Mouse (Mus musculus) intestine, embryonic 14.5 days (tissue): Measurements from ENCODE around the gene Olfr173. TPM values are rescaled to one million over a fixed set of nuclear protein-coding genes. Genes with fewer than 3 reads are reported as not detected.

ENCODE experiments used
- ATAC-seq: fragments of 200-750 bp; cut with Nextera tagmentation; replicated peaks from 2 replicates; pipeline ENCODE4 v1.8.0; 2017; ENCODE audit warnings: low read depth, moderate number of reproducible peaks, moderate TSS enrichment, moderate library complexity; ENCODE audit not compliant: low FRiP score, low TSS enrichment
- DNase-seq: peaks from one replicate; pipeline ENCODE4 v3.0.0-alpha.2; 2018; ENCODE audit warnings: low spot score
- H3K27ac ChIP-seq: fragments of 300-500 bp; sonication (generic); 2 replicates; pipeline ENCODE4 v1.5.1; 2014; ENCODE audit warnings: low read depth, mild to moderate bottlenecking, control low read depth
- H3K27me3 ChIP-seq: fragments of 300-500 bp; sonication (generic); replicated peaks from 2 replicates; pipeline ENCODE4 v1.6.1; 2014; ENCODE audit warnings: low read length, control low read depth; ENCODE audit not compliant: control insufficient read depth, insufficient read depth
- H3K36me3 ChIP-seq: fragments of 300-500 bp; sonication (generic); 2 replicates; pipeline ENCODE4 v1.6.1; 2014; ENCODE audit warnings: low read length, control low read depth; ENCODE audit not compliant: control insufficient read depth, insufficient read depth
- H3K4me1 ChIP-seq: fragments of 300-500 bp; sonication (generic); replicated peaks from 2 replicates; pipeline ENCODE4 v1.6.1; 2014; ENCODE audit warnings: low read length, control low read depth, mixed read lengths; ENCODE audit not compliant: control insufficient read depth, insufficient read depth
- H3K4me2 ChIP-seq: fragments of 300-500 bp; sonication (generic); 2 replicates; pipeline ENCODE4 v1.6.1; 2014; ENCODE audit warnings: low read length
- H3K4me3 ChIP-seq: fragments of 300-500 bp; sonication (generic); 2 replicates; pipeline ENCODE4 v1.5.1; 2014; ENCODE audit warnings: low read depth, low read length, control low read depth, mixed read lengths
- H3K9ac ChIP-seq: fragments of 300-500 bp; sonication (generic); 2 replicates; pipeline ENCODE4 v1.6.1; 2014; ENCODE audit warnings: mild to moderate bottlenecking, low read length
- H3K9me3 ChIP-seq: fragments of 300-500 bp; sonication (generic); 2 replicates; pipeline ENCODE4 v1.6.1; 2016; ENCODE audit warnings: low read length, control low read depth; ENCODE audit not compliant: control insufficient read depth
- WGBS: fragments of 180-500 bp; shearing (Covaris S2); extraction: QIAGEN DNeasy Blood & Tissue Kit; methylation state at CpG from one replicate; pipeline ENCODE4 v1.1.7; 2014; 5-methylcytosine and 5-hydroxymethylcytosine counted together
- microRNA-seq: library from miRNA; unstranded; fragments of <30 nt; microRNA quantifications from one replicate; pipeline ENCODE4, GENCODE M21; 2016
- polyA plus RNA-seq: library from polyadenylated mRNA; unstranded; fragments of >200 nt; fragmentation: Nextera tagmentation; extraction: Ambion mirVana; gene quantifications from 2 replicates; pipeline ENCODE4 v1.2.1, GENCODE M21; 2014

Olfr173 gene
- polyA plus RNA-seq, result not detected in 2 replicates

GRCm38 (mm10) chr16:58800168-58800567, at the start of gene Olfr173:
Gene Olfr173, minus strand, starts transcription at chr16:58800268.
- WGBS, result 78% methylated on average over 2 of the region's 2 CpGs
- no peak for DNase-seq
- no peak for ATAC-seq
- no peaks in the 10 kb centered on the region for H3K27me3 ChIP-seq
- no peaks in the 10 kb centered on the region for H3K9me3 ChIP-seq
- H3K9ac ChIP-seq, result no peak within 1 kb of the TSS
- no peak within 1 kb of the TSS for H3K4me3 ChIP-seq
- no peaks in the 10 kb centered on the region for H3K4me1 ChIP-seq
- no peaks in the 10 kb centered on the region for H3K36me3 ChIP-seq
- H3K27ac ChIP-seq, result no peak within 1 kb of the TSS
- H3K4me2 ChIP-seq, result no peak within 1 kb of the TSS

GRCm38 (mm10) chr16:58826732-58827319, 26.8 kb upstream of the Olfr173 start, which contains the start of gene Olfr175-ps1:
Gene Olfr175-ps1, minus strand, starts transcription at chr16:58826782.
- ATAC-seq (no peak), DNase-seq (no peak)
- no peaks in the 10 kb centered on the region for H3K4me1 ChIP-seq
- H3K36me3 ChIP-seq, result no peaks in the 10 kb centered on the region
- 80% methylated on average over 1 of the region's 1 CpGs for WGBS
- no peaks in the 10 kb centered on the region for H3K27me3 ChIP-seq
- no peak within 1 kb of the TSS for H3K27ac ChIP-seq
- no peak within 1 kb of the TSS for H3K4me3 ChIP-seq
- no peak within 1 kb of the TSS for H3K4me2 ChIP-seq
- H3K9me3 ChIP-seq, result no peaks in the 10 kb centered on the region
- H3K9ac ChIP-seq, result no peak within 1 kb of the TSS

- Histone ChIP-seq H3K9ac (no peak within 1 kb of the TSS), H3K4me3 (no peak within 1 kb of the TSS), H3K4me1 (no peaks in the 10 kb centered on the region), H3K9me3 (no peaks in the 10 kb centered on the region), H3K27ac (no peak within 1 kb of the TSS), H3K36me3 (no peaks in the 10 kb centered on the region), H3K27me3 (no peaks in the 10 kb centered on the region), H3K4me2 (no peak within 1 kb of the TSS)
- ATAC-seq, result no peak
- WGBS, result 83% methylated on average over 1 of the region's 1 CpGs
- DNase-seq, result no peak
Measured at GRCm38 (mm10) chr16:58763076-58763475, 37.0 kb downstream of the Olfr173 start, which contains the start of gene Olfr172. Gene Olfr172, minus strand, starts transcription at chr16:58763176.

GRCm38 (mm10) chr16:58756191-58756590, 43.9 kb downstream of the Olfr173 start:
- H3K27me3 ChIP-seq, result no peaks in the 10 kb centered on the region
- no peaks in the 10 kb centered on the region for H3K36me3 ChIP-seq
- no peak overlapping the region for H3K27ac ChIP-seq
- H3K4me2 ChIP-seq, result no peak overlapping the region
- H3K9me3 ChIP-seq, result no peaks in the 10 kb centered on the region
- ATAC-seq, result no peak
- DNase-seq, result no peak
- H3K4me1 ChIP-seq, result no peaks in the 10 kb centered on the region
- no peak overlapping the region for H3K9ac ChIP-seq
- H3K4me3 ChIP-seq, result no peak overlapping the region

GRCm38 (mm10) chr16:58751314-58751713, 48.8 kb downstream of the Olfr173 start:
- no peak for DNase-seq
- Histone ChIP-seq H3K27ac (no peak overlapping the region), H3K4me1 (no peaks in the 10 kb centered on the region), H3K4me2 (no peak overlapping the region), H3K4me3 (no peak overlapping the region), H3K27me3 (no peaks in the 10 kb centered on the region), H3K36me3 (no peaks in the 10 kb centered on the region), H3K9me3 (no peaks in the 10 kb centered on the region), H3K9ac (no peak overlapping the region)
- 11% methylated on average over 1 of the region's 1 CpGs for WGBS
- no peak for ATAC-seq

GRCm38 (mm10) chr16:58746715-58747114, 53.4 kb downstream of the Olfr173 start:
- Histone ChIP-seq H3K9ac (no peak overlapping the region), H3K4me2 (no peak overlapping the region), H3K36me3 (no peaks in the 10 kb centered on the region), H3K9me3 (no peaks in the 10 kb centered on the region), H3K4me1 (no peaks in the 10 kb centered on the region), H3K4me3 (no peak overlapping the region), H3K27me3 (no peaks in the 10 kb centered on the region), H3K27ac (no peak overlapping the region)
- no peak for ATAC-seq
- DNase-seq, result no peak
- 68% methylated on average over 4 of the region's 4 CpGs for WGBS

Small RNA genes lying within 50 kb of the gene (microRNA-seq; reads per million reads assigned to microRNA genes)
- gene Gm27564, result not detected

Other genes with a start within 250 kb of the Olfr173 start
- not detected in 2 replicates for gene Gm813, start 183.3 kb downstream of the Olfr173 start, polyA plus RNA-seq
- gene E330017A01Rik, start 161.5 kb downstream of the Olfr173 start, polyA plus RNA-seq, result not detected in 2 replicates
- 29.5 and 32.4 TPM in 2 replicates for gene Cpox, start 130.0 kb downstream of the Olfr173 start, polyA plus RNA-seq
- gene Gpr15, start 81.2 kb downstream of the Olfr173 start, polyA plus RNA-seq, result 0.12 TPM in 1 of 2 replicates, not detected in the other
- 108 and 123 TPM in 2 replicates for gene Cldnd1, start 72.4 kb downstream of the Olfr173 start, polyA plus RNA-seq
- gene Olfr172, start 37.1 kb downstream of the Olfr173 start, polyA plus RNA-seq, result not detected in 2 replicates
- gene Olfr175-ps1, start 26.5 kb upstream of the Olfr173 start, polyA plus RNA-seq, result not detected in 2 replicates
- not detected in 2 replicates for gene Olfr177, start 74.5 kb upstream of the Olfr173 start, polyA plus RNA-seq
- gene Olfr178, start 91.8 kb upstream of the Olfr173 start, polyA plus RNA-seq, result not detected in 2 replicates
- gene Olfr181, start 128.5 kb upstream of the Olfr173 start, polyA plus RNA-seq, result not detected in 2 replicates
- gene Olfr180, start 129.1 kb upstream of the Olfr173 start, polyA plus RNA-seq, result not detected in 2 replicates
- not detected in 2 replicates for gene Olfr183, start 195.1 kb upstream of the Olfr173 start, polyA plus RNA-seq
- gene Olfr186, start 230.0 kb upstream of the Olfr173 start, polyA plus RNA-seq, result not detected in 2 replicates
- gene Olfr187, start 239.5 kb upstream of the Olfr173 start, polyA plus RNA-seq, result 0.14 TPM in 1 of 2 replicates, not detected in the other